Mouse (Mus musculus): ENCODE data around the gene Nrros. TPM values are rescaled to one million over a fixed set of nuclear protein-coding genes. Genes with fewer than 3 reads are reported as not detected.

Gene Nrros
- polyA plus RNA-seq, 1 experiment from 2014 or later = 7.4 TPM

DNA sequence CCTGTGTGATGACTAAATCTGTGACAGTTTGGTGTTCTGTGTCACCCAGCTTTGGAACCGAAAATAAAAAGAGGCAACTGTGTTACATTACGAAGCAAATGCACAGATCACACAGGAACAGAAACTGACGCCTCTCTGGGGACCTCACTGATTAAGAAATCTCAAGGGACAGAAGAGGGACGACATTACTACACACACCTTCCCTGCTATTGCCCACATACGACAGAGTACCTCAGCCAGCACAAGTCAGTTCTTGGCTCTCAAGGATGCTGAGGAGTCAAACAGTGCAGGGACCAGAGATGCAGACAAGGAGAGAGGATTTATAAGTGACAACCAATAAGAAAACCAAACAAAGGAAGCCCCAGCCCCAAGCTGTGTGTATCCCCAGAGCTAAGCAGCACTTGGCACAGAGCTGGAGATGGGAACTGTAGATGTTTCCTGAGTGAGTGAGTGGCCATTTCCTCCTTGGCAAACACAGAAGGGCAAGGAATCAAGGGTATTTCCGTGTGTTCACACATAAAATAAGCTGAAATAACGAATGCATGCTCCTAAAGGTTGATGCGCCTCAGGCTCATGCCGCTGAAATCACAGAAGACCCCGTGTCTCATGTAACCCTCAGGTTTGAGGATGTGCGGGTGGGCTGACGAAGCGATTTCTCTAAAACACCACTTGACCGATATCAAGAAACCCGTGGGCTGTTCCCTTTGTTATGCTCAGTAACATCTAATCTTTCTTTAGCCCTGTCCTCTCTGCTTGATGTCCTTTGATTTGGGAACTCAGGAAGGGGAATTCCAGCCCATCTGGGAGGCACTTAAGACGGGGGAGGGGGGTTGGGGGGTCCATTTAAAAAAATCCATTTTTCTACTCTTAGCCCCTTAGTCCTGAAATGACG is 40.7 kb downstream of the Nrros start:
- Histone ChIP-seq H3K4me1 (ENCODE audit: control insufficient read depth in 2 of 2, insufficient read depth in 2 of 2, low read length in 2 of 2) (peaks cover 0 to 5% of the 10 kb centered on the region in 2 experiments; a peak in 2 of 4 replicates), H3K4me3 (ENCODE audit: control insufficient read depth in 1 of 2, insufficient read depth in 1 of 2, low read depth in 1 of 2, low read length in 2 of 2) (no peak overlapping the region), H3K36me3 (ENCODE audit: control insufficient read depth, insufficient read depth, low read length) (no peaks in the 10 kb centered on the region), H3K4me2 (ENCODE audit: low read length) (peak overlapping the region; percentile 21), H3K9ac (ENCODE audit: low read length) (no peak overlapping the region), H3K27me3 (ENCODE audit: control insufficient read depth, insufficient read depth, low read length) (no peaks in the 10 kb centered on the region), H3K9me3 (ENCODE audit: control insufficient read depth, low read length) (no peaks in the 10 kb centered on the region), H3K27ac (replicated peaks in 1 of 2; ENCODE audit: control insufficient read depth in 1 of 2, insufficient read depth in 1 of 2, low read depth in 2 of 2, low read length in 2 of 2) (peak overlapping the region; percentile 33 to 66; a peak in 3 of 4 replicates)
- ATAC-seq (ENCODE audit: insufficient number of reproducible peaks, insufficient read depth, low FRiP score, low read depth) = no peak
- WGBS = 47% methylated on average over 17 of the region's 17 CpGs

GRCm38 (mm10) chr16:32124020-32124419 is 41.4 kb downstream of the Nrros start:
- ATAC-seq (ENCODE audit: insufficient number of reproducible peaks, insufficient read depth, low FRiP score, low read depth) = no peak
- no peak overlapping the region for H3K4me3 ChIP-seq (ENCODE audit: control insufficient read depth in 1 of 2, insufficient read depth in 1 of 2, low read depth in 1 of 2, low read length in 2 of 2)
- no peaks in the 10 kb centered on the region for H3K27me3 ChIP-seq (ENCODE audit: control insufficient read depth, insufficient read depth, low read length)
- no peak overlapping the region for H3K27ac ChIP-seq (replicated peaks in 1 of 2; ENCODE audit: control insufficient read depth in 1 of 2, insufficient read depth in 1 of 2, low read depth in 2 of 2, low read length in 2 of 2)
- H3K36me3 ChIP-seq (ENCODE audit: control insufficient read depth, insufficient read depth, low read length) = no peaks in the 10 kb centered on the region
- peaks cover 0 to 2% of the 10 kb centered on the region in 2 experiments; a peak in 1 of 4 replicates for H3K4me1 ChIP-seq (ENCODE audit: control insufficient read depth in 2 of 2, insufficient read depth in 2 of 2, low read length in 2 of 2)
- no peaks in the 10 kb centered on the region for H3K9me3 ChIP-seq (ENCODE audit: control insufficient read depth, low read length)
- 90% methylated on average over 7 of the region's 7 CpGs for WGBS
- no peak overlapping the region for H3K4me2 ChIP-seq (ENCODE audit: low read length)
- H3K9ac ChIP-seq (ENCODE audit: low read length) = no peak overlapping the region

DNA sequence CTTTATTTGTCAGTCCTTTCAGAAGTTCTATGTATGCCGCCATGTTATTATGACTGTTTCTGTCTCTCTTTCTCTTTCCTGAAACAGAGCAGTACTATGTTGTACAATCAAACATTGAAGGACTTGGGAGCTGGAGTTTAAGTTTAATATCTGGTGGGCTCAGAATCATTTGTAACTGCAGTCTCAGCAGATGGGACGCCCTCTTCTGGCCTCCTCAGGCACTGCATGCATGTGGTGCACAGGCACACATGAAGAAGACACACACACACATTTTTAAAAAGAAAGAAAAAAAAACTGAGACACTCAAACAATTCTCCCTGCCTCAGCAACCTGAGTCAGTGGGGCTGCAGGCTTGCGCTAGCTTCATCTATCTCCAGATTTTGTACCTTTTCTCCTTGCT is 44.9 kb downstream of the Nrros start:
- Histone ChIP-seq H3K36me3 (ENCODE audit: control insufficient read depth, insufficient read depth, low read length) (no peaks in the 10 kb centered on the region), H3K9ac (ENCODE audit: low read length) (no peak overlapping the region), H3K4me1 (ENCODE audit: control insufficient read depth in 2 of 2, insufficient read depth in 2 of 2, low read length in 2 of 2) (peaks cover 2 to 4% of the 10 kb centered on the region in 2 experiments; a peak in 1 of 4 replicates), H3K27me3 (ENCODE audit: control insufficient read depth, insufficient read depth, low read length) (no peaks in the 10 kb centered on the region), H3K27ac (replicated peaks in 1 of 2; ENCODE audit: control insufficient read depth in 1 of 2, insufficient read depth in 1 of 2, low read depth in 2 of 2, low read length in 2 of 2) (no peak overlapping the region), H3K9me3 (ENCODE audit: control insufficient read depth, low read length) (no peaks in the 10 kb centered on the region), H3K4me2 (ENCODE audit: low read length) (no peak overlapping the region), H3K4me3 (ENCODE audit: control insufficient read depth in 1 of 2, insufficient read depth in 1 of 2, low read depth in 1 of 2, low read length in 2 of 2) (no peak overlapping the region)
- WGBS = 76% methylated on average over 3 of the region's 3 CpGs
- ATAC-seq (ENCODE audit: insufficient number of reproducible peaks, insufficient read depth, low FRiP score, low read depth) = no peak

DNA sequence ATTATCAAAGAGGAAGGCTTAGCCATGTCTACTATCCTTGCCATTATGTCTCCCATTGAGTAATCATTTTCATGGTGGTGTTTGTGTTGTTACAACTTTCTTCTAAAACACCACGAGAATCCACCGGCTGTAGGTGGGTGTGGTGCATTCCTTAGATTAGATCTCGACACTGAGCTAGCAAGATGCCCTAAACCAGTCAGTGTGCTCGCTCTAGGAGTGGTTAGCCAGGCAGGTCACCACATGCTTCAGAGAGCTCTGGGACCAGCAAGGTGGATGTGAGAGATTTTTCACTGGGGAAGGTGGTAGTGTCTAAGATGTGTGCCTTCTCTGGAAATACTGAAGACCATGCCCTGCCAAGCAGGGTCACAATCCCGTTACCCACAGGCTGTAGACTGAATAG is 49.2 kb downstream of the Nrros start:
- H3K27me3 ChIP-seq (ENCODE audit: control insufficient read depth, insufficient read depth, low read length) = no peaks in the 10 kb centered on the region
- H3K36me3 ChIP-seq (ENCODE audit: control insufficient read depth, insufficient read depth, low read length) = no peaks in the 10 kb centered on the region
- H3K4me1 ChIP-seq (ENCODE audit: control insufficient read depth in 2 of 2, insufficient read depth in 2 of 2, low read length in 2 of 2) = peaks cover 2 to 4% of the 10 kb centered on the region in 2 experiments; a peak in 2 of 4 replicates
- no peak overlapping the region for H3K4me3 ChIP-seq (ENCODE audit: control insufficient read depth in 1 of 2, insufficient read depth in 1 of 2, low read depth in 1 of 2, low read length in 2 of 2)
- H3K27ac ChIP-seq (replicated peaks in 1 of 2; ENCODE audit: control insufficient read depth in 1 of 2, insufficient read depth in 1 of 2, low read depth in 2 of 2, low read length in 2 of 2) = no peak overlapping the region
- no peaks in the 10 kb centered on the region for H3K9me3 ChIP-seq (ENCODE audit: control insufficient read depth, low read length)
- no peak for ATAC-seq (ENCODE audit: insufficient number of reproducible peaks, insufficient read depth, low FRiP score, low read depth)
- no peak overlapping the region for H3K9ac ChIP-seq (ENCODE audit: low read length)
- no peak overlapping the region for H3K4me2 ChIP-seq (ENCODE audit: low read length)
- 21% methylated on average over 5 of the region's 5 CpGs for WGBS

GRCm38 (mm10) chr16:32115781-32116180 is 49.6 kb downstream of the Nrros start:
- peak overlapping the region; percentile 21 for H3K4me2 ChIP-seq (ENCODE audit: low read length)
- H3K9me3 ChIP-seq (ENCODE audit: control insufficient read depth, low read length) = no peaks in the 10 kb centered on the region
- peaks cover 2 to 4% of the 10 kb centered on the region in 2 experiments; a peak in 2 of 4 replicates for H3K4me1 ChIP-seq (ENCODE audit: control insufficient read depth in 2 of 2, insufficient read depth in 2 of 2, low read length in 2 of 2)
- H3K27me3 ChIP-seq (ENCODE audit: control insufficient read depth, insufficient read depth, low read length) = no peaks in the 10 kb centered on the region
- no peak overlapping the region for H3K27ac ChIP-seq (replicated peaks in 1 of 2; ENCODE audit: control insufficient read depth in 1 of 2, insufficient read depth in 1 of 2, low read depth in 2 of 2, low read length in 2 of 2)
- 30% methylated on average over 6 of the region's 6 CpGs for WGBS
- H3K36me3 ChIP-seq (ENCODE audit: control insufficient read depth, insufficient read depth, low read length) = no peaks in the 10 kb centered on the region
- no peak overlapping the region for H3K9ac ChIP-seq (ENCODE audit: low read length)
- no peak overlapping the region for H3K4me3 ChIP-seq (ENCODE audit: control insufficient read depth in 1 of 2, insufficient read depth in 1 of 2, low read depth in 1 of 2, low read length in 2 of 2)
- ATAC-seq (ENCODE audit: insufficient number of reproducible peaks, insufficient read depth, low FRiP score, low read depth) = no peak

GRCm38 (mm10) chr16:32114968-32115695 is 50.3 kb downstream of the Nrros start:
- H3K9ac ChIP-seq (ENCODE audit: low read length) = no peak overlapping the region
- H3K4me2 ChIP-seq (ENCODE audit: low read length) = peak overlapping the region; percentile 21
- no peak for ATAC-seq (ENCODE audit: insufficient number of reproducible peaks, insufficient read depth, low FRiP score, low read depth)
- peaks cover 2 to 4% of the 10 kb centered on the region in 2 experiments; a peak in 2 of 4 replicates for H3K4me1 ChIP-seq (ENCODE audit: control insufficient read depth in 2 of 2, insufficient read depth in 2 of 2, low read length in 2 of 2)
- H3K36me3 ChIP-seq (ENCODE audit: control insufficient read depth, insufficient read depth, low read length) = no peaks in the 10 kb centered on the region
- H3K9me3 ChIP-seq (ENCODE audit: control insufficient read depth, low read length) = no peaks in the 10 kb centered on the region
- 17% methylated on average over 15 of the region's 15 CpGs for WGBS
- no peaks in the 10 kb centered on the region for H3K27me3 ChIP-seq (ENCODE audit: control insufficient read depth, insufficient read depth, low read length)
- H3K4me3 ChIP-seq (ENCODE audit: control insufficient read depth in 1 of 2, insufficient read depth in 1 of 2, low read depth in 1 of 2, low read length in 2 of 2) = no peak overlapping the region
- H3K27ac ChIP-seq (replicated peaks in 1 of 2; ENCODE audit: control insufficient read depth in 1 of 2, insufficient read depth in 1 of 2, low read depth in 2 of 2, low read length in 2 of 2) = no peak overlapping the region

GRCm38 (mm10) chr16:32114406-32114805 is 51.0 kb downstream of the Nrros start:
- Histone ChIP-seq H3K4me2 (ENCODE audit: low read length) (no peak overlapping the region), H3K36me3 (ENCODE audit: control insufficient read depth, insufficient read depth, low read length) (no peaks in the 10 kb centered on the region), H3K9me3 (ENCODE audit: control insufficient read depth, low read length) (no peaks in the 10 kb centered on the region), H3K9ac (ENCODE audit: low read length) (no peak overlapping the region), H3K27me3 (ENCODE audit: control insufficient read depth, insufficient read depth, low read length) (no peaks in the 10 kb centered on the region), H3K4me1 (ENCODE audit: control insufficient read depth in 2 of 2, insufficient read depth in 2 of 2, low read length in 2 of 2) (peaks cover 2 to 4% of the 10 kb centered on the region in 2 experiments; a peak in 2 of 4 replicates), H3K27ac (replicated peaks in 1 of 2; ENCODE audit: control insufficient read depth in 1 of 2, insufficient read depth in 1 of 2, low read depth in 2 of 2, low read length in 2 of 2) (no peak overlapping the region), H3K4me3 (ENCODE audit: control insufficient read depth in 1 of 2, insufficient read depth in 1 of 2, low read depth in 1 of 2, low read length in 2 of 2) (no peak overlapping the region)
- 87% methylated on average over 10 of the region's 10 CpGs for WGBS
- no peak for ATAC-seq (ENCODE audit: insufficient number of reproducible peaks, insufficient read depth, low FRiP score, low read depth)
